Mouse (Mus musculus) macrophage (primary cell): ENCODE data around the gene Rab11fip2. TPM values are rescaled to one million over a fixed set of nuclear protein-coding genes. Genes with fewer than 3 reads are reported as not detected.

Source experiments
- H3K27ac ChIP-seq: fragments of 350-480 bp; formaldehyde crosslinking; 2 replicates; pipeline ENCODE4 v1.9.0; 2021
- H3K36me3 ChIP-seq: fragments of 350-480 bp; formaldehyde crosslinking; 2 replicates; pipeline ENCODE4 v1.9.0; 2021; ENCODE audit errors: inconsistent target
- H3K4me3 ChIP-seq: fragments of 350-480 bp; formaldehyde crosslinking; 2 replicates; pipeline ENCODE4 v1.9.0; 2021; ENCODE audit errors: inconsistent target
- H3K79me2 ChIP-seq: fragments of 350-480 bp; formaldehyde crosslinking; 2 replicates; pipeline ENCODE4 v1.9.0; 2021; ENCODE audit errors: inconsistent target
- WGBS: methylation state at CpG from one replicate; pipeline ENCODE4 v1.1.7; 2026; ENCODE audit warnings: inconsistent platforms; ENCODE audit not compliant: missing documents; 5-methylcytosine and 5-hydroxymethylcytosine counted together
- polyA plus RNA-seq: library from polyadenylated mRNA; stranded (reverse); fragments of 250-400 nt; gene quantifications from 3 replicates; pipeline ENCODE4 v1.2.4, GENCODE M21; 2018; ENCODE audit warnings: inconsistent platforms
- total RNA-seq, 78 experiments: library from RNA; depleted of rRNA; stranded (reverse); fragments of 250-400 nt; gene quantifications; 1 replicate in 9 of 78; 2 replicates in 24 of 78; 3 replicates in 43 of 78; 4 replicates in 2 of 78; pipeline ENCODE4 v1.2.4; 2018; ENCODE audit warnings: inconsistent platforms in 56 of 78

Gene Rab11fip2
- 10 to 100 TPM in 25 of 26 experiments, 1 to 10 TPM in 1; 7.0 to 44.3 (median 23.2) TPM for total RNA-seq (2018; cell fraction: chromatin; rRNA removed)
- 1 to 10 TPM; 2.7 to 8.1 (median 4.7) TPM for total RNA-seq (2018; cell fraction: cytosol; rRNA removed)
- 10 to 100 TPM in 22 of 26 experiments, 1 to 10 TPM in 4; 8.8 to 33.5 (median 14.6) TPM for total RNA-seq (2018; cell fraction: nucleus; rRNA removed)
- polyA plus RNA-seq = 3.2 to 6.4 TPM (median 4.4 TPM) in 3 replicates

DNA sequence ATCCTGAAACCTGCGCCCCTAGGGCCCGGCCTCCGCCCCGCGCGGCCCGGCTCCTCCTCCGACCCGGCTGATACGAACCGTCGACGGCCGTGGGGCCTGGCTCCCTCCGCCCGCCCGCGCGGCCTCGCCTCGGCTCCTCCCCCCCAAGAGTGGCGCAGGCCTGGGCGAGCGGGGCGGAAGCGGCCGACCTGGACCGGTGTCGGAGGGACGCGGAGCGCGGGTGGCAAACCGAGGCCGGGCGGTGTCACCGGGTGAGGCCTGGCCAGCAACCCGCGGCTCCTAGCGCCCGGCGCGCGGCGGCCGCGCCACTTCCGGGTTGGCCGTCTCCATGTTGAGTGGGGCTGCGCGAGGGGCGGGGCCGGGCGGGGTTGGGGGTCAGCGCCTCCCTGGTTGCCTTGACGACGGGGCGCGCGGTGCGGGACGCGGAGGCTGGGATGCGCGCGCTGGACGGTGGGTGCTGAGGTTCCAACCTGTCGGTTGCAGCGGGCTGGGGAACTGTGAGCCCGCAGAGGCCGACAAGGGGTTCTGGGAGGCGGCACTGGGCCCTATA lies at the start of gene Rab11fip2:
TSS of gene Rab11fip2 (minus strand) at position 333 of the 550 bp plus-strand sequence.
- H3K79me2 ChIP-seq = no peaks in the 10 kb centered on the region
- H3K36me3 ChIP-seq = no peaks in the 10 kb centered on the region
- WGBS = under 1% methylated on average over 72 of the region's 72 CpGs
- H3K4me3 ChIP-seq = peak within 1 kb of the TSS; percentile 44
- no peak within 1 kb of the TSS for H3K27ac ChIP-seq

DNA sequence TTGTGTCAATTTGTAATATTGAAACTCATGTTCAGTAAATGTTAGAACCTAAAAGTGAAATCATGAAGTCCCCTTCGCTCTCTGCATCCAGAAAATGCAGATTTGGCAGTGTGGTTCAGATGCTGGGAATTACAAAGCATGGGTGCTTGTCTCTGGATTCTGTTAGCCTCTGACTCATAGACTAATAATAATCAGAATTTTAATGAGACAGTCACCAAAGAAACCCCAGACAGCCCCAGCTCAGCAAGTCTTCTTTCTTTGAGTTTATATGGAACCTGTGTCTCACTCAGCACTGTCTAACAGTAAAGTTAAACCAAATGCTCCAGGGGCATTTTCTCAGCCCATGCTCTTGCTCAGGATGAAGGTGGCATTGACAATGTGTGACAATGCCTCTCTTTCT lies 38.1 kb upstream of the Rab11fip2 start:
- Histone ChIP-seq H3K27ac (no peak overlapping the region), H3K4me3 (no peak overlapping the region), H3K36me3 (no peaks in the 10 kb centered on the region), H3K79me2 (no peaks in the 10 kb centered on the region)
- WGBS = 89% methylated on average over 1 of the region's 1 CpGs

DNA sequence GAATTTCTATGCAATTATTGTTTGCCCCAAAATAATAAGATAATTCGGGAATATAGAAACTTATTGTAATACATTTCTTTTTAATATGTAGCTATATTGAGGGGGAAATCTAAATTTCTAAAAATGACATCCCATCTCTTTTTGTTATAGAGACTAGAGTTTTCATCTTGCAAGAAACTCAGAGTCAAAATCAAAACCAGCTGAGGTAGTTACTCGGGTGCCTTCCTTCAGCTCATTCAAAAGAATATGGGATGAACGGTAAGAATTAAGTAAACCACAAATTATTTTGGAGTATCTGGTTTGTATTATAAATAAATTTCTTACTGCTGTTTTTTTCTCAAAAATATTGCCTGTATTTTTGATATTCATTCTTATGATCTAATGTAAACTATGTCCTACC lies 11.5 kb upstream of the Rab11fip2 start:
- Histone ChIP-seq H3K4me3 (no peak overlapping the region), H3K36me3 (no peaks in the 10 kb centered on the region), H3K27ac (no peak overlapping the region), H3K79me2 (no peaks in the 10 kb centered on the region)
- 91% methylated on average over 3 of the region's 3 CpGs for WGBS

DNA sequence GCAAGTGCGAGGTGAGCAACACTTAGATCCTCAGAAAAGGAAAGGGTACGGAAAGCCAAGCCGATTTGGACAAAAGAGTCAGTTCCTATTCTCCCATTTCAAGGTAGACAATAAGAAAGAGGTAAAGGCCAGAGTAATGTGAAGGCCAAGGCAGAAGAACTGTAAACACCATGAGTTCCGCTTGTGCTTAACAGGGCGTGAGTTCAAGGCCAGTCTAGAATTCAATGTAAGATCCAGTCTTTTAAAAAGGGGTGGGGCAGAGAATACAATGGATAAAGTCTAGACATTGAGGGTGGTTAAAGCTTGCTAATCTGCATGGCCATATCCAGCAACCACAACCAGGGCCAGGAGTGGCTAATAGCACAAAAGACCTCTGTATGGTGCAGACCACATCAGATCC lies 6.3 kb upstream of the Rab11fip2 start:
- H3K36me3 ChIP-seq = no peaks in the 10 kb centered on the region
- H3K79me2 ChIP-seq = no peaks in the 10 kb centered on the region
- no peak overlapping the region for H3K27ac ChIP-seq
- WGBS = 92% methylated on average over 5 of the region's 5 CpGs
- no peak overlapping the region for H3K4me3 ChIP-seq

DNA sequence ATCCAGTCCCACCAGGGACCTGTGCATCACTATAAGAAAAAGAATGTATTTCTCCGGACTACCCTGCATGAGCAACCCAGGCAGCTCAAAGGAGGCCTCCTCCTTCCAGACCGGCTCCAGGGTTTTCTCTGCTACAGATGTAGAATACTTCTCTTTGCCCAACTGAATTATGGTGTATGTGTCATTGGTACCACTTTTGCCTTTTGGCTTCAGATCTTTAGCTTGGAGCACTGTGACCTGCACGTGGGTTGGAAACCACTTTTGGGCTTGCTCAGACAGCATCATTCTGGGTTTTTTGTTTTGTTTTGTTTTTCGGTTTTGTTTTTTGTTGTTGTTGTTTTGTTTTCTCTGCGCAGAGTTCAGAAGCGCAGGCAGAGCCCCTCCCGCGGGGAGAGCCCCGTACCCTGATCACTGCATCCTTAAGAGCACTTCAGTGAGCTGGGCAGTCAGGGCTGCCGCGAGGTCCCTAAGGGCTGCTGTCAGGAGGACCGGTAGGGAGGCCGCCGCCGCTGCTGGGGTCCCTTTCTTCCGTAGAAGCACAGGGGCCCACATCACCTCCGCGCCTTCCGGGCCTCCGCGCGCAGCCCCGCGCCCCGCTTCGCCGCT lies 635 bp downstream of the Rab11fip2 start:
- Histone ChIP-seq H3K4me3 (peak overlapping the region; percentile 44), H3K79me2 (no peaks in the 10 kb centered on the region), H3K27ac (no peak overlapping the region), H3K36me3 (no peaks in the 10 kb centered on the region)
- WGBS = 4% methylated on average over 27 of the region's 27 CpGs

DNA sequence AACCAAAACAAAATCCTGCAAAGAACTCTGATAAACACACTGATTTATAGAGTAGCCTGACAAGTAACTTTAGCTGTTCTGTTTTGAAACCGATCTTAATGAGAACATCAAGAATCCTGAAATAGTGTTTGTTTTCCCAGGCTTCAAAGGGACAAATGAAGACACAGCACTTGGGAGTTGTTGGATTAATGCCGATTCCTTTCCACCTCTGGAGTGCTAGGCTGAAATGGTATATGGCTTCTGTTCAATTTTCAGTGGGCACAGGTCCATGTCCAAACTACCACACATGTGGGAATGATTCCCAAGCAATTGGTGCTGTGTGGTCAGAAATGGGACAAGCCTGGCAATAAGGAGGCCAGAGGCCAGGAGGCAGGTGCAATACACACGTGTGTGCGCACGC lies 3.7 kb downstream of the Rab11fip2 start:
- H3K36me3 ChIP-seq = no peaks in the 10 kb centered on the region
- WGBS = 100% methylated on average over 5 of the region's 5 CpGs
- H3K4me3 ChIP-seq = no peak overlapping the region
- no peak overlapping the region for H3K27ac ChIP-seq
- H3K79me2 ChIP-seq = no peaks in the 10 kb centered on the region

DNA sequence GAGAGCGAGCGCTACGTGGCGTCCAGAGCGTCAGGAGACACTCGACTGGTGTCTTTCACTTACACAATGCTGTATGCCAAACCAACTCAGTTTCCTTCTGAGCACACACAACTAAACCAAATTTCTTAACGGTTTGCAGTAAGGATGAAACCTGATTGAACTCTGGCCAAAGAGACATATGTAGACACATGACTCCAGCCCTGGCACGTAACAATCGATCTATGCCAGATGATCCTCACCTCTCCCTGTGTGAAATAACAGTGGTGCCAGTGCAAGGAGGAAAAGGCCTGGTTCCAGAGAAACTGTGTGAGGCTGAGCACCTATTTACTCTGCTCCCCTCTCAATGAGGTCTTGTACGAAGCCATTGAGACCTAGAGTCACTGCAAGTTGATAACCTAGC lies 11.4 kb downstream of the Rab11fip2 start:
- 92% methylated on average over 10 of the region's 10 CpGs for WGBS
- no peak overlapping the region for H3K27ac ChIP-seq
- H3K79me2 ChIP-seq = no peaks in the 10 kb centered on the region
- no peaks in the 10 kb centered on the region for H3K36me3 ChIP-seq
- H3K4me3 ChIP-seq = no peak overlapping the region

DNA sequence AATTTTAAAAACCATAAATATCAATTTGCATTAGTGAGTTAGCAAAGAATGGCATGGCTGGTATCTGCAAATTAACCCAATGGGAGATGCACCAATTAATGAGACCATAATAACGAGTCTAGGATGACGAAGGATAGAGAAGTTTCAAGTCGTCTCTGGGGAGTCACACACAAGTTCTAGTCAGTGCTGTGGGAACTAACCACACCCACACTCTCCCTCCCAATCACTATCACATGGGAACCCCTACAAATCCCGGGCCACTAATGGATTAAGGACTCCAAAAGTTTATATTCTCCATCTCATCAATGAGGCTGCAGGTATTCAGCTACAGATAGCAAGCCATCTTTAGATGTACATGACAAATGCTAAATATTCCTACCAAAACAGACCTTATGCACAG lies 14.8 kb downstream of the Rab11fip2 start:
- 82% methylated on average over 4 of the region's 4 CpGs for WGBS
- no peak overlapping the region for H3K27ac ChIP-seq

DNA sequence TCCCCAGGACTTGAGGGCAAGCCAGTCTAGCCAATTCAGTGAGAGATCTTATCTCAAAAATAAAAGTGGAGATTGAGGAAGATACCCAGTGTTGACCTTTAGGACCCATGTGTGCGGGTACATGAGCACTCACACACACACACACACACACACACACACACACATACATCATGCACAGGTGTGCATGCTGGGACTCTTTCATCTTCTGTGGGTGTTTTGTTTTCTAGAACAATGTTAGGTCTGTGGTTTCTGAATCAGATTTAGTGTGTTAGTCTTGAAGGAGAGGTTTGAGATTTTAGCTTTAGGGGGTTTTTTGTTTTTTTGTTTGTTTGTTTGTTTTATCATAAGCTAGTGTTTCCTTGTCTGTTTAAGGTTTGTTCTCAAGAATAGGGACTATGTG lies 17.3 kb downstream of the Rab11fip2 start:
- Histone ChIP-seq H3K4me3 (no peak overlapping the region), H3K79me2 (no peaks in the 10 kb centered on the region), H3K36me3 (no peaks in the 10 kb centered on the region), H3K27ac (no peak overlapping the region)
- 86% methylated on average over 1 of the region's 1 CpGs for WGBS

More for the DNA sequence above, 14.8 kb downstream of the Rab11fip2 start:
- Histone ChIP-seq H3K36me3 (no peaks in the 10 kb centered on the region), H3K79me2 (no peaks in the 10 kb centered on the region), H3K4me3 (no peak overlapping the region)

DNA sequence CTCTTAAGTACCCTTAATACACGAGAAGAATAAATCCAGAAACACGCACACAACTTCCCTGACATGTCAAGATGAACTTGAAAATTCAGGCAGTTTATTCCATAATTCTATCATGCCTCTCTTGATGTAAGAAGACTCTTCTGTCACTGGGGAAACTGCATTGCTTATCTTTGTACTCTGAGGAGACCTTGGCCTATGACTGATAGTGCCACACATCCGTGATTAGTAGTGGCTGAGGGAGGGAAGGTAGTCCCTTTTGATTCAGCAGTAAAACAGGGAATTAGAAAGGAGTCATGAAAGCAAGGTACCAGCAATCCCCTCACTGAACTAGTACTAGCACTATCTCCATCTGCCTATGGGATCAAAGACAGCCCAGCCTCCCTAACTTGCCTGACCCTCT lies 22.6 kb downstream of the Rab11fip2 start:
- H3K36me3 ChIP-seq = no peaks in the 10 kb centered on the region
- H3K79me2 ChIP-seq = no peaks in the 10 kb centered on the region
- H3K4me3 ChIP-seq = no peak overlapping the region
- H3K27ac ChIP-seq = no peak overlapping the region
- WGBS = 93% methylated on average over 3 of the region's 3 CpGs

DNA sequence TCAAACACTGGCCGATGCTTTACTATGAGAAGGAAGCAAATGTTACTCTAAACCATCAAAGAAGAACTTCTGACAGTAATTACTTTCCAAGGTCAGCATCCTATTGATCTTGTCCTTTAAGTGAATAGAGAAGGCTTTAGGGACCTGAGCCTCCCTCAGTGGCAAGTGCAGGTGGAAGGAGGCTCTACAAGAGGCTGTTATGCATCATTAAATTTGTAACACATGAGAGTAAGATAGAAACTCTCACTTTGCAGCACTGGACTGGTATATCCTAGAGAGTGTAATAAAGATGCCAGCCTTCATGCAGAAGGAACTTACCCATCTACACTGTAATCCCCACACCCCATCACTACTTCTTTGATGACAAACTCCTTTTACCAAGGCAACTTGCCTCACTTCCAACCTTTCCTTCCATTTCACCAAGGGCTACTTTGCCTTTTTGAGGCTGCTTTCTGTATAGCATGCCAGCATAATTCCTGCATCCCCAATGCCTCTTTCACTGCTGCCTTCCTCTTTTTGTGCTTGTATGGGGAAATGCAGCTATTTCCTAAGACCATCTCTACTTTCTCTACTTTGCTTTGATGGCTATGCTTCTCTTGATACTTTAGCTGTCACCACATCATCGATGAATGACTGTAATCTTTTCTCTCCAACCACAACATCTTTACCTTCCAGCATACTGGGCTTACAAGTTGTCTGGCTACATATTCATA lies 25.4 kb downstream of the Rab11fip2 start:
- 87% methylated on average over 2 of the region's 2 CpGs for WGBS
- no peaks in the 10 kb centered on the region for H3K36me3 ChIP-seq
- H3K27ac ChIP-seq = no peak overlapping the region
- no peaks in the 10 kb centered on the region for H3K79me2 ChIP-seq
- H3K4me3 ChIP-seq = no peak overlapping the region

DNA sequence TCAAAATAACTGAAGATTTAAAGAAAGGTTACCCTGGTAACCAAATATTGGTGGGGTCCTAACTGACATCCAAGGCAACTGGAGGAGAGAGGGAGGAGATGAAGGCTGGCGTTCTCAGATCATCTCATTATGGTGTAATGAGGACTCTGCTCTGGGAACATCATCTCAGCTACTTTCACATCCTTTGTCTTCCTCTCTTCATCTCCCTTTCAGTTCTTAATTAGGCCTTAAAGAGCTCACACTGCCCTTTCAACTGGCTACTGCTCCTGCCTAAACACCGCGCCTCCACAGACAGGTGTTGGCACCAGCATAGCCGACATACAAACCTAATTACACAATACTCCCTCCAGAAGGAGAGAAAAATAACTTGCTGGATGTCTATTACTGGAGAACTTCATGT lies 31.9 kb downstream of the Rab11fip2 start:
- WGBS = 95% methylated on average over 4 of the region's 4 CpGs

DNA sequence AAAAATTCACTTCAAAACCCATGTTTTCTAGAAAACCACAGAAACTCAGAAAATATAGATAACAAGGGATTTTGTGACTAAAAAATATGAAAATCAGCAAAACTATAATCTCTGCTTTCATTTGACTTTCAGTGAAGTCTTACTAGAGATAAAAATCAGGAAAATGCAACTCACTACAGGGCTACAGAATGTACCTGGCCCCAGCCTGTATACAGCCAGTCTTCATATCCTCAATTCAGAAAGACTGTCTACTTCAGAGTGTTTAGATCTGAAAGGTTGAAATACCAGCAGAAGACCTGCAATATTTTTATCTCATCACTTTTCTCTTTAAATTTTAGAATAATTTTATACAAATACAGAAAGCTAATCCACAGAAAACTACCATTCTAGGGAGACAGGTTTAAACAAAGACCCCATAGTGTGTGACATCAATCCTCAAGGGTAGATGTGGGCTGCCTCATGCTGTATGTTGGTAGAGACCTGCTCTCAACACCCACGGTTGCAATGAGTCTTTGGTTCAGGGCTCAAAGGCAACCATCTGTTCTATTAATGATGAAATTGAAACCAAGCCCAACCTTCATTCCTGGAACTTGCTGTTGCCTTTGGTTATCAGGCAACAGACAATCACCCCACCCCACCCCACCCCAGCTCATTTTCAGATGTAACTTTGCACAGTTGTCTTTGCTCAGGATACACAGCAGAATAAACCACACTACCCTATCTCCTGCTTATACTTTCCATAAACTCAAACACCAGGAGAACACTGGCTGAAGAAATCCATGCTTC lies 38.0 kb downstream of the Rab11fip2 start:
- no peak overlapping the region for H3K27ac ChIP-seq
- WGBS = 88% methylated on average over 1 of the region's 1 CpGs
- no peak overlapping the region for H3K4me3 ChIP-seq
- no peaks in the 10 kb centered on the region for H3K36me3 ChIP-seq
- no peaks in the 10 kb centered on the region for H3K79me2 ChIP-seq

More for the DNA sequence above, 31.9 kb downstream of the Rab11fip2 start:
- no peaks in the 10 kb centered on the region for H3K36me3 ChIP-seq
- H3K79me2 ChIP-seq = no peaks in the 10 kb centered on the region
- H3K4me3 ChIP-seq = no peak overlapping the region
- H3K27ac ChIP-seq = no peak overlapping the region

DNA sequence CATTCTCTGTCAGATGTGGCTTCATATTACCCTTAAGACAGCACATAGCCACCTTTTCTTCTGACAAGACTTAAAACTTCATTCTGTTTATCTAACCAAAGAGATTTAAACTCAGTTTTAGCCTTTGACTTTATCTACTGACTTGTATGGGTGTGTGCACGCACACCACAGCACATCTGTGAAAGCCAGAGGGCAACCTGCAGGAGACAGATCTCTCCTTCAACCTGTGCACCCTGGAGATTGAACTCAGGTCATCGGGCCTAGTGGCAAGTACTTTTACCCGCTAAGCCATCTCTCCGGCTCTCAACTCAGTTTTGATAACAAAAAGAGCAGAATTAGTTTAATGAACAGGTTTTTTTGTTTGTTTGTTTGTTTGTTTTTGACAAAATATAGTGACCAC lies 43.5 kb downstream of the Rab11fip2 start:
- no peaks in the 10 kb centered on the region for H3K79me2 ChIP-seq
- 94% methylated on average over 4 of the region's 4 CpGs for WGBS
- H3K27ac ChIP-seq = no peak overlapping the region
- H3K4me3 ChIP-seq = no peak overlapping the region
- no peaks in the 10 kb centered on the region for H3K36me3 ChIP-seq
